Mouse (Mus musculus): ENCODE measurements around the gene Cryzl2.

Gene Cryzl2

GRCm38 (mm10) chr1:157536471-157536870 is 78.1 kb downstream of the Cryzl2 start:
- DNase-seq: peak; percentile 32 to 65

DNA sequence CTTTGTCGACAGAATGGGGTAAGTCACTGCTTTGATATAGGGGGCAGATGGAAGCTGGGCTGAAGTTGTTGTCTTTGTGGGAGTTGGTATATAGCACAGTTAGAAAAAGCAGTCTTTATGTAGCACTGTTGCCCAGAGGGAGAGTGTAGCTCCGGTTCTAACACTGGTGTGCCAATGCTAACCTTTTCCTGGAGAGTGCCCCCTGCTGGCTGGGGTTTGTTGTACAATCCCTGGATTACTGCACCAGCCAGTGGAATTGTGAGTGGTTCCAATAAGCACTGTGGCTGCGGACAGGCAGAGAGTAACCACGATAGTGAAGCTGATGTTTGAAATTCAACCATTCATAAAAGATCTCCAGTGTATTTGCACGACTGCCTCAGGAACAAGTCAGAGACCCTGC is 79.3 kb downstream of the Cryzl2 start:
- DNase-seq: peak; percentile 19 to 76
